Mouse (Mus musculus): ENCODE measurements around the gene Cc2d1a.

Cc2d1a gene

GRCm38 (mm10) chr8:84104697-84105609, 42.8 kb downstream of the Cc2d1a start, which contains the start of gene Dcaf15:
TSS of gene Dcaf15 (minus strand) at chr8:84104768.
- in situ Hi-C loops (cut with MseI, MboI) = no loop called here

- in situ Hi-C loops (cut with MseI, MboI) = no loop called here
Measured at GRCm38 (mm10) chr8:84104221-84104620, 43.5 kb downstream of the Cc2d1a start.

- in situ Hi-C loops (cut with MseI, MboI) = no loop called here
Measured at GRCm38 (mm10) chr8:84103601-84104000, 44.1 kb downstream of the Cc2d1a start.

GRCm38 (mm10) chr8:84101476-84102270, 46.1 kb downstream of the Cc2d1a start:
- in situ Hi-C loops (cut with MseI, MboI) = no loop called here

- in situ Hi-C loops (cut with MseI, MboI) = no loop called here
Measured at GRCm38 (mm10) chr8:84098376-84098775, 49.4 kb downstream of the Cc2d1a start.

GRCm38 (mm10) chr8:84096061-84096460, 51.7 kb downstream of the Cc2d1a start:
- in situ Hi-C loops (cut with MseI, MboI) = no loop called here

GRCm38 (mm10) chr8:84090585-84090984, 57.2 kb downstream of the Cc2d1a start:
- in situ Hi-C loops (cut with MseI, MboI) = no loop called here

GRCm38 (mm10) chr8:84089277-84089676, 58.5 kb downstream of the Cc2d1a start:
- in situ Hi-C loops (cut with MseI, MboI) = no loop called here

- in situ Hi-C loops (cut with MseI, MboI) = no loop called here
Measured at GRCm38 (mm10) chr8:84087821-84088220, 59.9 kb downstream of the Cc2d1a start.

GRCm38 (mm10) chr8:84087156-84087555, 60.6 kb downstream of the Cc2d1a start:
- in situ Hi-C loops (cut with MseI, MboI) = no loop called here

GRCm38 (mm10) chr8:84084341-84085115, 63.2 kb downstream of the Cc2d1a start:
- in situ Hi-C loops (cut with MseI, MboI) = no loop called here

- in situ Hi-C loops (cut with MseI, MboI) = no loop called here
Measured at GRCm38 (mm10) chr8:84083829-84084241, 63.9 kb downstream of the Cc2d1a start.
